In the genomic region with DNA sequence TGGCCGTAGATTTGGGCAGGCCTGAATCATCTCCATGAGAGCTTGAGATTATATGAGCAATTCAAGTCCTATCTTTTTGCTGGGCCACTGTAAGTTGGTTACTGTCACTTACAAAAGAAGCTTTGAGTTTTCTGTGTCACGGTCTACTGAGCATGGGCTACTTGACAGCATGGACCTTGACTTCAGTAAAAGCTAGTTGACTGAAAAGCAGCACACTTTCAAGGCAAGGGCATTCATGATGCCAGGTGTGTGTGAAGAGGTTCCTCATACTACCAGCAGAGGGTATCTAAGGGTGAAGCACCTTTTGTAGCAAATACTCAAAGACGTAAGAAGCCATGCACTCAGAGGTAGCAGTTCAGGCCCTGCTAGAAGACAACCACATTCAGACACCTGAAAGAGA, we compare ENCODE assay signal across 25 mouse cellular contexts.
DNase-seq lines count a peak whose midpoint lies in the region; ATAC-seq and TF ChIP-seq lines count a peak whose summit lies in the region.
"Had no signal": no experiment of that assay in that cellular context is flagged by ENCODE, and none has a peak within 500 bp of the region (broad histone marks: within the 10 kb centered on the region; RNA-seq: fewer than 3 reads in every experiment).

No protein-coding gene starts in this region.

- ATAC-seq in midbrain, postnatal 0 days (ENCODE audit: low FRiP score): no peak
- ATAC-seq in midbrain, embryonic 13.5 days: no peak
- ATAC-seq: forebrain, embryonic 13.5 days; inflammation-experienced regulatory T-cells, adult 6 months had no signal

- H3K27me3 ChIP-seq in midbrain, postnatal 0 days (ENCODE audit: insufficient read depth, low read length): no peaks in the 10 kb centered on the region
- H3K27me3 ChIP-seq in midbrain, embryonic 13.5 days: no peaks in the 10 kb centered on the region
- no peaks in the 10 kb centered on the region for H3K27me3 ChIP-seq in limb, embryonic 10.5 days (ENCODE audit: low read depth, poor library complexity, severe bottlenecking)
- H3K27me3 ChIP-seq: forebrain, embryonic 13.5 days; hindbrain, embryonic 15.5 days; neural tube, embryonic 15.5 days had no signal

- 91% methylated on average over 3 of the region's 3 CpGs for WGBS in midbrain, postnatal 0 days
- WGBS in midbrain, embryonic 13.5 days: 93% methylated on average over 3 of the region's 3 CpGs
- WGBS in limb, embryonic 10.5 days: 93% methylated on average over 3 of the region's 3 CpGs

- peak; percentile 25; the same call in 1 of the 2 replicates for TF ChIP-seq CTCF in midbrain, postnatal 0 days (IDR thresholded peaks at IDR 0.05)

- H3K36me3 ChIP-seq in midbrain, postnatal 0 days (ENCODE audit: insufficient read depth, low read length): no peaks in the 10 kb centered on the region
- no peaks in the 10 kb centered on the region for H3K36me3 ChIP-seq in midbrain, embryonic 13.5 days
- no peaks in the 10 kb centered on the region for H3K36me3 ChIP-seq in limb, embryonic 10.5 days
- H3K36me3 ChIP-seq: hindbrain, embryonic 10.5 days; hindbrain, embryonic 15.5 days; neural tube, embryonic 15.5 days had no signal

- H3K9ac ChIP-seq in midbrain, postnatal 0 days (replicated peaks; ENCODE audit: low read length, poor library complexity, severe bottlenecking): no peak overlapping the region
- H3K9ac ChIP-seq in midbrain, embryonic 13.5 days (replicated peaks): no peak overlapping the region
- H3K9ac ChIP-seq: forebrain, embryonic 13.5 days; hindbrain, embryonic 15.5 days; liver, embryonic 14.5 days; neural tube, embryonic 15.5 days had no signal

- no peak for DNase-seq in midbrain, postnatal 0 days (ENCODE audit: low spot score)
- peak; percentile 4 for DNase-seq in ZHBTc4 (ENCODE audit: low read depth, low spot score)
- DNase-seq in kidney, postnatal 14 days: peak; percentile 23
- no peak for DNase-seq in urinary bladder, postnatal 36 days (ENCODE audit: low spot score in 2 of 2)
- DNase-seq in limb, embryonic 10.5 days (ENCODE audit: low spot score): no peak
- DNase-seq: adrenal gland, postnatal 25 days; cerebellum, adult 18-20 months; cerebellum, postnatal 25 days; gastrocnemius, postnatal 10 days; heart, postnatal 14 days; liver; lung, adult 2 months; lung, postnatal 10 days; midbrain, embryonic 14.5 days; right cerebral cortex, postnatal 25 days; thymus, adult 2 months; thymus, postnatal 4 days had no signal

- no peaks in the 10 kb centered on the region for H3K4me1 ChIP-seq in midbrain, postnatal 0 days (ENCODE audit: insufficient read depth, low read length)
- H3K4me1 ChIP-seq in midbrain, embryonic 13.5 days (replicated peaks): 0 out of 2 replicates have a peak, but pooled peaks cover 1% of the 10 kb centered on the region
- H3K4me1 ChIP-seq in limb, embryonic 10.5 days: peaks cover 4% of the 10 kb centered on the region; the same call in 1 of the 2 replicates
- H3K4me1 ChIP-seq: forebrain, embryonic 13.5 days; hindbrain, embryonic 15.5 days; neural tube, embryonic 15.5 days had no signal

- H3K27ac ChIP-seq in midbrain, postnatal 0 days (ENCODE audit: low read depth, low read length): no peak overlapping the region
- no peak overlapping the region for H3K27ac ChIP-seq in midbrain, embryonic 13.5 days
- no peak overlapping the region for H3K27ac ChIP-seq in limb, embryonic 10.5 days
- H3K27ac ChIP-seq: forebrain, embryonic 13.5 days; hindbrain, embryonic 10.5 days; hindbrain, embryonic 15.5 days; liver, embryonic 14.5 days; macrophage; neural tube, embryonic 15.5 days had no signal

- H3K4me2 ChIP-seq in midbrain, postnatal 0 days (ENCODE audit: low read depth, low read length, poor library complexity, severe bottlenecking): no peak overlapping the region
- no peak overlapping the region for H3K4me2 ChIP-seq in midbrain, embryonic 13.5 days (replicated peaks)
- H3K4me2 ChIP-seq: forebrain, embryonic 13.5 days; hindbrain, embryonic 15.5 days; neural tube, embryonic 15.5 days had no signal

- H3K9me3 ChIP-seq in midbrain, postnatal 0 days (ENCODE audit: low read length): no peaks in the 10 kb centered on the region
- no peaks in the 10 kb centered on the region for H3K9me3 ChIP-seq in midbrain, embryonic 13.5 days
- no peaks in the 10 kb centered on the region for H3K9me3 ChIP-seq in limb, embryonic 10.5 days (replicated peaks)
- H3K9me3 ChIP-seq: forebrain, embryonic 13.5 days; hindbrain, embryonic 10.5 days; hindbrain, embryonic 15.5 days; neural tube, embryonic 15.5 days had no signal

- H3K4me3 ChIP-seq in midbrain, postnatal 0 days (ENCODE audit: low read depth, low read length): no peak overlapping the region
- H3K4me3 ChIP-seq in midbrain, embryonic 13.5 days (replicated peaks): no peak overlapping the region
- H3K4me3 ChIP-seq in limb, embryonic 10.5 days: no peak overlapping the region
- H3K4me3 ChIP-seq: forebrain, embryonic 13.5 days; hindbrain, embryonic 10.5 days; hindbrain, embryonic 15.5 days; neural tube, embryonic 15.5 days had no signal

Comparison
In these comparisons a context has a peak if more than half of its experiments do, and no peak if none do; other contexts are left out.
1. DNase-seq: peak in ZHBTc4 (single experiment) and kidney, postnatal 14 days (single experiment); none in midbrain, postnatal 0 days (single experiment), urinary bladder, postnatal 36 days (0 of 2) and limb, embryonic 10.5 days (single experiment).